Mouse (Mus musculus): ENCODE results near the gene Dnajc11. TPM values are rescaled to one million over a fixed set of nuclear protein-coding genes. Genes with fewer than 3 reads are reported as not detected.

Gene Dnajc11
- total RNA-seq, 2 experiments from 2014 or later = 68.2 to 69.1 TPM

DNA sequence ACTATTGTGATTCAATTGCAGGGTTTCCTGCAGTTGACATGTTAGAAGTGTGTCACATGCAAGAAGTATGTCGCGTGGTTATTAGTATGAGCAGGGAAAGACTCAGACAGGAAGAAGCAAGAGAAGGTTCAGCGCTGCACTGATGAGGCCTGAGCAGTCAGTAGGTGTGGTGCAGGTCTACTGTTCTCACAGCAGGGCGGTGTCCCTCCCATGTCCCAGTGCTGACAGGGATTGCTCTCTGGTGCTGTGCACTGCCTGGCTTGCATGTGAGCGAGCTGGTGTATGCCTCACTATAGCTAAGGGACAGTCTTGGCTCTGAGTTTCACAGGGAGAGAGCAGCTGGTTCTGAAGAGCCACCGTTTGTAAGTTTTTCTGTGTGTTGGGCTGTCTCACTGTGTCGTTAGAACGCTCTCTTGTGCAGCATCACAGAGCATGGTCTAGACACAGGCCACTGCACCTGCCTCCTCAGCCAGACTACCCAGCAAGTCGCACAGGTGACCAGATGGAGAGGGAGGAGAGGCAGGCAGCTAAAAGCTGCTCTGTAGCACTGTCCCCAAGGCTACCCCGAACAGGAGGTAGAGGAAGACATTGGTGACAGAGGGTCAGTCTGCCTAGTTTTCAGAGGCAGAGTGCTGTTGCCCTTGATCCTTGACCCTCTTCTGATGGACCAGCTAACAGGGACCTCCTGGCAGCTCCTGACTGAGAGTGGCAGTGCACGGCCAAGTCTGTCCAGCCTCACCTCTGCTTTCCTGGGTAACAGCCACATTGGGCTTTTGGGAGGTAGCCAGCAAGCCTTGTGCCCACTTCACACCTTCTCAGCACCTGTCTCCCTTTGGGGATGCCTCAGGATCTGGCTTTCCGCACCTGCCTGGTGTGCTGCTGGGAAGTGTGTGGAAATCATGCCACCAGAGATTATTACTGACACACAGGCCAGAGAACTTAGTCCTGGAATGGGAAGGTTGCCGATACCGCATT lies 15.3 kb downstream of the Dnajc11 start:
- no peak for TF ChIP-seq CTCF (conservative IDR thresholded peaks at IDR 0.05)
- Histone ChIP-seq H3K4me3 (no peak overlapping the region), H3K27ac (no peak overlapping the region)
- no peak for DNase-seq (ENCODE audit: low spot score in 2 of 2)

DNA sequence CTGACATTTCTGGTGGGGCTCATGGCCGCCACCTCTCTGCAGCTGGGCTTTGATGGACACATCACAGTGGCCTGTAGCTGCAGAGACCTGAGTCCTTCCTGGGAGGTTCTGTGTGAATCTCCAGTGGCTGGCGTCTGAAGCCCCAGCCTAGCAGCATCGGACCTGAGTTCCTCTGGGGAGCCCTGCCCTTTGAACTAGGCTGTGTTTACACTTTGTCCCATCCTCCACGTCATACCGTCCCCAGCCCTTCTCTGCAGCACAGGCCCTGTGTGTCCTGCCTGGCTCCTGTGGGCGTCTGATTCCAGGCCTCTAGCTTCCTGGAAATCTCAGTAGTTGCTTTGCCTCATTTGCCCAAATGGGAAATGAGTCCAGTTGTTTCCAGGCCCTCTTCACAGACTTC lies 19.7 kb downstream of the Dnajc11 start:
- Histone ChIP-seq H3K4me3 (no peak overlapping the region), H3K27ac (no peak overlapping the region)
- DNase-seq (ENCODE audit: low spot score in 2 of 2) = no peak
- no peak for TF ChIP-seq CTCF (conservative IDR thresholded peaks at IDR 0.05)

DNA sequence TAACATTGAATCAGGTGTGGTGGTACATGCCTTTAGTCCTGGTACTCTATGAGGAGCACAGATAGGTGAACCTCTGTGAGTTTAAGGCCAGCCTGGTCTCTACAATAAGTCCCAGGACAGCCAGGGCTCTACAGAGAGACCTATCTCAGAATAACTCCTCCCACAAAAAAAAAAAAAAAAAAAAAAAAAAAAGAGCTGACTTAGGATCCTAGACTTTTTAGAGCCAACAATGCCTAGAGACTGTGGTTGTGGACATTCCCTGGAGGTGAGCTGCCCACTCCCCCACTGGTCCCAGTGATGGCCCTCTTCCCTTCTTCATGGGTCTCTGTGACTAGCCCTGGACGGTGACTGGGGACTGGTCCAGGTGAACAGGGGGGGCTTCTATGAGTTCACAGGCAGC lies 22.3 kb downstream of the Dnajc11 start:
- no peak for TF ChIP-seq CTCF (conservative IDR thresholded peaks at IDR 0.05)
- H3K27ac ChIP-seq = no peak overlapping the region
- no peak for DNase-seq (ENCODE audit: low spot score in 2 of 2)
- no peak overlapping the region for H3K4me3 ChIP-seq

DNA sequence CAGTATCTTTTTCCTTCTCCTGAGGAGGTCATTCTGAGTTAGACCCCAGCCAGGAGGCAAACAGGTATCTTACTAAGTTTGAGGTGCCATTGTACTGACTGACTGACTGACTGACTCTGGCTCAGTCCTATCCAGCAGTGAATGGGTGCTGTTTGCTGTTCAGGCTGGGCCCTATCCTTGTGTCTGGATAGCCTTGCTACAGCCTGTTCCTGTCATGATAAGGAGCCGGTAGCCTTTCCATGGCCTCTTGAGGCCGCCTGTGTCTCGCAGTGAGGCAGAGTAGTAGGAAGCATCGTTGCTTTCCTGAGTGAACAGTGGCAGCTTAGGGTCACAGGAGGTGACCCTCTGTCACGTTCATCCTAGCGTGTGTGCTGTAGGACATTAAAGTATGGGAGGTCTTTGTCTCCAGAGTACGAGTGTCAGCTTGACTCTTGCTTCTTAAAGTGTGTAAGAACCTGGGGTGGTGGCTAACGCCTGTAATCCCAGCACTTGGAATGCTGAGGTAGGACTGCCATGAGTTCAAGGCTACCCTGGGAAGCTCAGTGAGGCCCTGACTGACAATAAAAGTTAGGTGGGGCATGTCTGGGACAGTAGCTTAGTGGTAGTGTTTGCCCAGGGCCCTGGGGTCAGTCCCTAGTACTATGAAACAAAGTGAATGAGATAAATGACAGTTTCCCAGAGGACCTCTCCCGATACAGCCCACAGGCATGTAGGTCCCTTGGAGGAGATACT lies 24.3 kb downstream of the Dnajc11 start:
- TF ChIP-seq CTCF (conservative IDR thresholded peaks at IDR 0.05) = no peak
- Histone ChIP-seq H3K27ac (no peak overlapping the region), H3K4me3 (no peak overlapping the region)
- no peak for DNase-seq (ENCODE audit: low spot score in 2 of 2)

DNA sequence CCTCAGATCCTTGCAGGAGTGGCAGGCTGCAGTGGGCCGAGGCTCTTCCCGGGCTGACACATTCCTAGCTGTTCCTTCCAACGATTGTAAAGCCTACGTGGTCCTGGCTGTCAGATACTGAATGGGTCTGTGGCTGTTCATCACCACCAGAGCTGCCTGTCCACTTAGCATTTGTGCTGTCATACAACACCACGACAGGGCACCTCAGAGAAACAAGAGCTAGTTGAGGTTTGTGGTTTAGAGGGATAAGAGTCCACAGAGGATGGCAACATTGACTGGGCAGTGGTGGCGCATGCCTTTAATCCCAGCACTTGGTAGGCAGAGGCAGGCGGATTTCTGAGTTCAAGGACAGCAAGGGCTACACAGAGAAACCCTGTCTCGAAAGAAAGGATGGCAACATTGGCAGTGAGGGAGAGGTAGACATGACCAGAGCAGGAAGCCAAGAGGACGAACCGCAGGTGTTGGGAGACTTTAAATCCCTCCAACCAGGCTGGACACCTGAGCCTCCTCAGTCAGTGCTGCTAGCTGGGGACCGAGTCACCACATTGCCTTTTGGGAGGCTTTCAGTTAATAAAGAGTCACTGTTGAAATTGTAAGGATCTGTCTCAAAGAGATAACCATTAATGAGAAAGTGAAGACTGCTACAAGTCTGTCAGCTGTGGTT lies 26.5 kb downstream of the Dnajc11 start:
- no peak for TF ChIP-seq CTCF (conservative IDR thresholded peaks at IDR 0.05)
- Histone ChIP-seq H3K4me3 (no peak overlapping the region), H3K27ac (no peak overlapping the region)
- no peak for DNase-seq (ENCODE audit: low spot score in 2 of 2)

DNA sequence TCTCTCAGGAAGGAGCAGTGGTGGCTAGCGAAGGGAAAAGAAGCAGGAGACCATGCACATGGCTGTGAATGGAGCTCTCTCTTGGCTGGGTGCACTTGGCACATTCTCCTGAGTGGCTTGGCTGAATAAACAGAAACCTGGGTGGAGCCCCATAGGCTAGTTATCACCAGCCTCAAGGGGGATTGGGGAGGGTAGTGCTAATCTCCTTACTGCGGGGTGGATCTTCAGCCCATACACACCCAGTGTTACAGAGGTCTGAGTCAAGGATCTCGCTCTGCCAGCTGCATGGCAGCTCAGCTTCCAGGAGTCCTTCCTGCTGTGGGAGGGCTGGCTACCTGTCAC lies 27.0 kb downstream of the Dnajc11 start:
- Histone ChIP-seq H3K27ac (no peak overlapping the region), H3K4me3 (no peak overlapping the region)
- TF ChIP-seq CTCF (conservative IDR thresholded peaks at IDR 0.05) = no peak
- no peak for DNase-seq (ENCODE audit: low spot score in 2 of 2)

DNA sequence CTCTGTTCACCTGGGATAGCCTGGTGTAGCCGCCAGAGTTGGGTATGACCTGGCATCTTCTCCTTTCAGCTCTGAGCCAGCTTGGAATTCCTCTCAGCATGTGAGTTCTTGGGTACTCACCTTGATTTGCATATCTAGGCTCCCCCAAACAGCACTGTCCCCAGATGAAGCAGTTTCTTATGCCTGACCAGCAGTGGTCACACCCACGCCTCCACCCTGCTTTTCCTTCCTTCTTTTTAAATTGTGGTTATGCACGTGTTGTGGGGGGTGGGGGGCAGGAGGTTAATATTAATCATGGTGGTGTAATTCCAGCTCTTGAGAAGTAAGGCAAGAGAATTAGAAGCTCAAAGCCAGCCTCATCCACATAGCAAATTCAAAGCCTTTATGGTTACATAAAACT lies 29.3 kb downstream of the Dnajc11 start:
- no peak overlapping the region for H3K4me3 ChIP-seq
- H3K27ac ChIP-seq = no peak overlapping the region
- DNase-seq (ENCODE audit: low spot score in 2 of 2) = no peak
- no peak for TF ChIP-seq CTCF (conservative IDR thresholded peaks at IDR 0.05)

DNA sequence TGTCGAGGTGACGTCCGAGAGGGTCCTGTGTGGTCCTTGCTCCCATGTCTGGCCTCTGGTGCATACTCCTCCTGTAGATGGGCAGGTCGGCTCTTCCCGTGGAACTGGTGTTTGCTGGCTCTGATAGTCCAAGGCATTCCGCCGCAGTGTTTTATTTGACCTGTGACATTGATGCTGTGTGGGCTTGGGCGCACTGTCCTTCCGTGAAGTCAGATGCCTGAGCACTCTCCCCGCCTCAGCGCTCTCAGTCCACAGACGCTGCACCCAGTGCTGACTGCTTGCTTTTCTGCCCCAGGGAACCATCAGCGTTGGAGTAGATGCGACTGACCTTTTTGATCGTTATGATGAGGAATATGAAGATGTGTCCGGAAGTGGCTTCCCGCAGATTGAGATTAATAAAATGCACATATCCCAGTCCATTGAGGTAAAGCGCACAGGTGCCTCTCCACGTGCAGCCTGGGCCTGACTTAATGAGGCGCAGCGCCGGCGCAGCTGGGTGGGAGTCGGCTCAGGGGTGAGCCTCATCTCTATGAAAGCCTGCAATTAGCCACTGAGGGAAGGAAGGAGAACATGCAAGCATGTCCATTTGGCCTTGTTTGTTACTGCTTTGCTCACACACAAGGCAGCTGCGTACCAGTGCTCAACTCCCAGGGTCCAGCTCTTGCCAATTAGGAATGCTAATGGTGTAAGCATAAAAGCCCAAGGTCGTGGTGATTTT lies 34.9 kb downstream of the Dnajc11 start:
- Histone ChIP-seq H3K27ac (no peak overlapping the region), H3K4me3 (no peak overlapping the region)
- TF ChIP-seq CTCF (conservative IDR thresholded peaks at IDR 0.05) = no peak
- DNase-seq (ENCODE audit: low spot score in 2 of 2) = no peak

DNA sequence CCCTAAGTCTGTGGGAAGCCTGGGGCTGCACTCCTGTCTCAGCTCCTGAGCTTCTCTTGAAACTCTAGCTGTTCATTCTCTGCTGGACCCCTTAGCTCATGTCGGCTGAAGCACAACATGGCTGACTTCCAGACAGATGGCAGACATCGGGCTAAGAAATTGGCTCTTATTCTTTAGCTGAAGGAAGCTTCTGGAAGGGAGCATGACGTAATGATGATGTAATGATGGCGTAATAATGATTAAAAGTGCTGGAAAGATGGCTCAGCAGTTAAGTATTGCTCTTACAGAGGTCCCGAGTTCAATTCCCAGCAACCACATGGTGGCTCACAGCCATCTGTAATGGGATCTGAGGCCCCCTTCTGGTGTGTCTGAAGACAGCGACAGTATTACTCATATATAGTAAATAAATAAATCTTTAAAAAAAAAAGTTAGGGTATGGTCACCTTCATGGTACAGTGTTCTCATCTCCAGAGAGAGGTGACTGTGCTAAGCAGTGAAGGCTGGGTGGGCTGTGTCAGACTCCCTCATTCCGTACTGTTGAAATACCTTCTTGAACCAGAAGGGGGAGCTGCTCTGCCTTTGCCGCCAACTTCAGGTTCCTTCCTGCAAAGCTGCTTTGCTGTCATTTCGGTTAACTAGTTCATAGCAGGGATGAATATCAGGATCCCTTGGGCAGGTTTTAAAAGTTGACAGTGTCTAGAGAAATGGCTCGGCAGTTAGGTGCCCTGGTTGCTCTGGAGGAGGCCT lies 38.9 kb downstream of the Dnajc11 start:
- TF ChIP-seq CTCF (conservative IDR thresholded peaks at IDR 0.05) = peak; percentile 87
- H3K27ac ChIP-seq = no peak overlapping the region
- H3K4me3 ChIP-seq = no peak overlapping the region
- peak in 1 of 2 experiments; percentile 53 for DNase-seq (ENCODE audit: low spot score in 2 of 2)

DNA sequence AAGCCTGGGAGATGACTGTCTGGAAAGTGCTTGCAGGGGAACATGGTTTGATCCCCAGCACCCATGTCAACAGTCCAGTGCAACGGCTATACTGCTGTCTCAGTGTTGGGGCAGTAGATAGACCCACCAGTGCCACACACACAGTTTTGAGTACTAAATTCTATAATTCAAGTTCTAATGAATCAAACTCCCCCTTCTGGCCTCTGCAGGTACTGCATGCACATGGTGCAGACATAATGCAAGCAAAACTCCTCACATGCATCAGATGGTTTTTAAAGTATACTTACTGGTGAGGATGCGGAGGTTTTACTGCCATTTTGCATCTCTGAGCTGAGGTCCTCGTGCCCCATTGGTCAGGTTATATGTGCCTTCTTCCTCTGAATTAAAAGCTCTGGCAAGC lies 42.0 kb downstream of the Dnajc11 start:
- H3K27ac ChIP-seq = no peak overlapping the region
- peak; percentile 79 for TF ChIP-seq CTCF (conservative IDR thresholded peaks at IDR 0.05)
- no peak for DNase-seq (ENCODE audit: low spot score in 2 of 2)
- no peak overlapping the region for H3K4me3 ChIP-seq

DNA sequence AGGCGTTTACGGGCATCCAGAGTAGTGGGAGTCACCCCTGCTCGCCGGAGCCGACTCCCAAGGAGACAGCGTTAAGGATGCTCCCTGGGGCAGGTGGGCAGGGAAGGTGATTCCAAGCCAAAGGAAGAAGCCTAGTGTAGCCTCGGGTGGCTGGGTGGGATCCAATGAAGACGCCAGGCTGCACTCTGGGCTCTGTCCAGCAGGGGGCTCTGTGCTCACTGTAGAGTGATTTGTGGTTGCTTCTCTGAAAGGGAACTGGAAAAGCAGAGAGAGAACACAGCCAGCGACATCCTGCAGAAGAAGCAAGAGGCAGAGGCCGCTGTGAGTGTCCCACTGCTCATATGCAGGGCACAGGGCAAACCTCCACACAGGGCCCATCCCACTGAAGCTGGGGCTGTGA lies 44.3 kb downstream of the Dnajc11 start:
- TF ChIP-seq CTCF (conservative IDR thresholded peaks at IDR 0.05) = peak; percentile 97
- Histone ChIP-seq H3K4me3 (no peak overlapping the region), H3K27ac (peak overlapping the region; percentile 36; the same call in 1 of the 2 replicates)
- peak; percentile 81 to 95 for DNase-seq (ENCODE audit: low spot score in 2 of 2)

DNA sequence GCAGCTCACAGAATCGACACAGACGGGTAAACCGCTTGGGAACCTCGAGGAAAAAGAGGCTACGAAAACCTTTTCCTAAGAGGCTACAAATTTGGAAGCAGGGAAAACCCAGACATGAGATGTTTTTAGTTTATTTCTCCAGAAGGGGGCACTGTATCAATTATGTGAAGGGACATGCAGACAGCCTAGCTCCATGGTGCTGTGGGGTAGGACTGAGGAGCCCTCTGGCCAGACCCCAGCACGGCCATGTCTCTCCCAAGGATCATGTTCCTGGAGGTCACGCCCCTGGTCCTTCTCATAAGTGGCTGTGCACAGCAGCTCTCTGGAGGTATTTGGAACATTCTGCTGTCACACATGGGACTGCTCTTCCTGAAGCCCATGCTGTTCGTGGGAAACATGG lies 47.2 kb downstream of the Dnajc11 start:
- no peak for DNase-seq (ENCODE audit: low spot score in 2 of 2)
- Histone ChIP-seq H3K4me3 (no peak overlapping the region), H3K27ac (no peak overlapping the region)
- TF ChIP-seq CTCF (conservative IDR thresholded peaks at IDR 0.05) = peak; percentile 75
